Mouse (Mus musculus) olfactory bulb, adult 2 months (tissue): ENCODE results near the gene Gm26566.

ENCODE experiments used
- CTCF ChIP-seq: fragments of 200-500 bp; IDR thresholded peaks from 2 replicates; pipeline ENCODE4 v1.5.1; 2012; ENCODE audit warnings: low read depth, mild to moderate bottlenecking, low read length, moderate library complexity; ENCODE audit not compliant: insufficient read depth
- POLR2A ChIP-seq: fragments of 200-500 bp; IDR thresholded peaks from 2 replicates; pipeline ENCODE4 v1.6.1; 2012; ENCODE audit warnings: mild to moderate bottlenecking, low read depth, low read length, moderate library complexity; ENCODE audit not compliant: insufficient read depth

- no peak for TF ChIP-seq CTCF
- TF ChIP-seq POLR2A, result no peak
Observed at GRCm38 (mm10) chr4:88705924-88706323, 15.7 kb upstream of the Gm26566 start.
